Mouse (Mus musculus): ENCODE results near the gene Mrgprg. TPM values are rescaled to one million over a fixed set of nuclear protein-coding genes. Genes with fewer than 3 reads are reported as not detected.

The Mrgprg gene
- total RNA-seq, 1 experiment: not detected

DNA sequence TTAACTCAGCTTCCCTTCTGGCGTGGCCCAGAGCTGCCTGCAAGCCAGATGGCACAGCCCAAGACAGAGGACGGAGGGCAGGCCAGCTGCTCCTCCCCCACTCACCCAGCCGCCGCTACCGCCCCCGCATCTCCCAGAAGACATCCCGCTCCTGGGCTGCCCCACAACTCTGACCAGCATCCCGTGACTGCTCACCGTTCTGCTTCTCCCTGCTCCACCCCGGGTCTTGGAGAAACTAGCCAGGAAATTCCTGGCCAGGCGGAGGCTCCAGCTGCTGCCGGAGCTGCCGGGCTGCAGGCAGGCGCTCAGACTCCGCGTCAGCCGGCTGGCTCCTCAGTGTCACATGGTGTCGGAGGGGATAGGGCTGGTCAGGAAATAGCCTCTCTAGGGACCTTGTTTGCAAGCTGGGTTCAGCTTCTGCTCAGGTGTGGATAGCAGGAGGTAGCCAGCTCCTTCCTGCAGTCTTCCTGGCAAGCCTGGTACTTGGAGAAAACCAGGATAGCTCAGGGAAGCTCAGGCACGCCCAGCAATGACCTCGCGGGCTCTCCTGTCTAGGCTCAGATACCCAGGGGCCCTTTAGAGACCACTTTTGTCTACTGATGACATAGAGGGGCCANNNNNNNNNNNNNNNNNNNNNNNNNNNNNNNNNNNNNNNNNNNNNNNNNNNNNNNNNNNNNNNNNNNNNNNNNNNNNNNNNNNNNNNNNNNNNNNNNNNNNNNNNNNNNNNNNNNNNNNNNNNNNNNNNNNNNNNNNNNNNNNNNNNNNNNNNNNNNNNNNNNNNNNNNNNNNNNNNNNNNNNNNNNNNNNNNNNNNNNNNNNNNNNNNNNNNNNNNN, 17.4 kb upstream of the Mrgprg start, which contains the start of gene Mrgpre:
TSS of gene Mrgpre (minus strand) at position 505 of the 834 bp plus-strand sequence.
- Histone ChIP-seq H3K9me3 (ENCODE audit: control insufficient read depth, insufficient read depth, low read depth, low read length) (no peaks in the 10 kb centered on the region), H3K4me1 (ENCODE audit: control insufficient read depth in 2 of 2, insufficient read depth in 2 of 2, low read length in 2 of 2, poor library complexity in 1 of 2) (peaks cover 0 to 8% of the 10 kb centered on the region in 2 experiments; a peak in 2 of 4 replicates), H3K27ac (ENCODE audit: insufficient read depth, low read depth, low read length, poor library complexity, severe bottlenecking) (no peak within 1 kb of the TSS), H3K4me3 (ENCODE audit: insufficient read depth in 1 of 2, low read depth in 1 of 2, low read length in 2 of 2, poor library complexity in 1 of 2, severe bottlenecking in 1 of 2) (peak within 1 kb of the TSS; percentile 12 to 40; a peak in 3 of 4 replicates), H3K9ac (ENCODE audit: insufficient read depth, low read depth, low read length, poor library complexity, severe bottlenecking) (0 out of 2 replicates have a peak within 1 kb of the TSS, but pooled peaks have one; percentile 21), H3K36me3 (ENCODE audit: control insufficient read depth, insufficient read depth, low read length, poor library complexity, severe bottlenecking) (no peaks in the 10 kb centered on the region)
- in situ Hi-C loops (cut with MboI; ENCODE audit: low sequenced_read_pairs in 2 of 2, unreplicated experiment in 2 of 2): no loop called here
- no peak for TF ChIP-seq ZC3H11A (IDR thresholded peaks at IDR 0.05; ENCODE audit: borderline replicate concordance, low read depth, low read length)
- no peak for TF ChIP-seq ZNF384 (IDR thresholded peaks at IDR 0.05; ENCODE audit: low read depth, low read length)
- no peak for TF ChIP-seq HCFC1 (IDR thresholded peaks at IDR 0.05; ENCODE audit: borderline replicate concordance, insufficient read depth, low read length)
- no peak for TF ChIP-seq MAFK (IDR thresholded peaks at IDR 0.05; ENCODE audit: insufficient read depth, low read depth, low read length)
- TF ChIP-seq CHD2 (IDR thresholded peaks at IDR 0.05; ENCODE audit: low read depth, low read length): no peak
- peak; percentile 19 for DNase-seq (ENCODE audit: low read depth, low spot score)

DNA sequence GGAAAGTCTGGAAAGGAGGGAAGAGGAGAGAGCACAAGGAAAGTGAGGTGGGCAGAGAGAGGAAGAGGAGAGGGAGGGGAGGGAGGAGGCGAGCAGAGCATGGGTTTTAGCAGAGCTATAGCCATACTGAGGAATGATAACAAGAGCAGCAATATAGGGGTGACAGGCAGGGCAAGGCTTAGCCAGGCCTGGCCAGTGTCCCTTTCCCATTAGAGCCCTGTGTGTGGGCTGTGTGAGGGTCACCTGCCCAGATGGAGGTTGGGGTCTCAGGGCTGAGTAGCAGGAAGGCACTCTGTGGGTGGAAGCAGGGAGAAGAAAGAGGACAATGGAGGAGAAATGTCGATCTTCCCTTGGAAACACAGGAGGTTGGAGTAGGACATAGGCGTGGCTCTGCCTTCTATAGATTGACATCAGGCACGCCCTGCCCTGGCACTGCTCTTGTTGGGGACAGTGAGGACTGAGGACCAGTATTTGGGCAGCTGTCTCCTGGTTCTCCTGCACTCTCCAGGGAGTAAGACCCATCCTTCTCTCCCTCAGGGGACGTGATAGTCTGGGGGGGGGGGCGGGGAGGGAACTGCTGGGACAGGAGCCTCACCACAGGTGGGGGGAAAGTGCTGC, 16.7 kb upstream of the Mrgprg start:
- no peak for DNase-seq (ENCODE audit: low read depth, low spot score)
- peaks cover 0 to 8% of the 10 kb centered on the region in 2 experiments; a peak in 2 of 4 replicates for H3K4me1 ChIP-seq (ENCODE audit: control insufficient read depth in 2 of 2, insufficient read depth in 2 of 2, low read length in 2 of 2, poor library complexity in 1 of 2)
- H3K9ac ChIP-seq (ENCODE audit: insufficient read depth, low read depth, low read length, poor library complexity, severe bottlenecking): no peak overlapping the region
- TF ChIP-seq MAFK (IDR thresholded peaks at IDR 0.05; ENCODE audit: insufficient read depth, low read depth, low read length): no peak
- no peak for TF ChIP-seq ZNF384 (IDR thresholded peaks at IDR 0.05; ENCODE audit: low read depth, low read length)
- H3K36me3 ChIP-seq (ENCODE audit: control insufficient read depth, insufficient read depth, low read length, poor library complexity, severe bottlenecking): no peaks in the 10 kb centered on the region
- no peaks in the 10 kb centered on the region for H3K9me3 ChIP-seq (ENCODE audit: control insufficient read depth, insufficient read depth, low read depth, low read length)
- no peak overlapping the region for H3K27ac ChIP-seq (ENCODE audit: insufficient read depth, low read depth, low read length, poor library complexity, severe bottlenecking)
- peak overlapping the region; percentile 12 to 40; a peak in 3 of 4 replicates for H3K4me3 ChIP-seq (ENCODE audit: insufficient read depth in 1 of 2, low read depth in 1 of 2, low read length in 2 of 2, poor library complexity in 1 of 2, severe bottlenecking in 1 of 2)
- in situ Hi-C loops (cut with MboI; ENCODE audit: low sequenced_read_pairs in 2 of 2, unreplicated experiment in 2 of 2): no loop called here

DNA sequence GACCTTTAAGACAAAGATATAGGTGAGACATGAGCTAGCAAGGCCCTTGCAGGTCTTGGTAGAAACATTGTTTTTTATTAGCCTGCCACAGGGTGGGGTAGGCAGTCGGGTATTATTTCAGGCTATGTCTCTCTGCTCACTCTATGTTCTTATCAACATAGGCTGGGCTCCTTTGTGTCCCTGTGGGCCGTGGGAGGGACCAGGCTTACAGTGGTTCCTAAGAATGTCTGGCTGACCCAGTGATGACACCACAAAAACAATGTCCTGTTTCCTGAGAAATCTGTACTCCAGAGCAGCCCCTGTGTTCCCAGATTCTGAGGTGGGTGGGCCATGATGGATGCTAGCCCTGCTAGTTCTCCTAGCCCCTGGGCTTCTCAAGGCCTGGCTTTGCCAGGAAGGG, 10.6 kb upstream of the Mrgprg start:
- DNase-seq (ENCODE audit: low read depth, low spot score): no peak
- TF ChIP-seq CHD2 (IDR thresholded peaks at IDR 0.05; ENCODE audit: low read depth, low read length) (no peak), ZC3H11A (IDR thresholded peaks at IDR 0.05; ENCODE audit: borderline replicate concordance, low read depth, low read length) (no peak), HCFC1 (IDR thresholded peaks at IDR 0.05; ENCODE audit: borderline replicate concordance, insufficient read depth, low read length) (no peak), MAFK (IDR thresholded peaks at IDR 0.05; ENCODE audit: insufficient read depth, low read depth, low read length) (no peak), ZNF384 (IDR thresholded peaks at IDR 0.05; ENCODE audit: low read depth, low read length) (no peak)
- H3K27ac ChIP-seq (ENCODE audit: insufficient read depth, low read depth, low read length, poor library complexity, severe bottlenecking): no peak overlapping the region
- H3K9me3 ChIP-seq (ENCODE audit: control insufficient read depth, insufficient read depth, low read depth, low read length): no peaks in the 10 kb centered on the region
- in situ Hi-C loops (cut with MboI; ENCODE audit: low sequenced_read_pairs in 2 of 2, unreplicated experiment in 2 of 2): no loop called here
- H3K4me3 ChIP-seq (ENCODE audit: insufficient read depth in 1 of 2, low read depth in 1 of 2, low read length in 2 of 2, poor library complexity in 1 of 2, severe bottlenecking in 1 of 2): no peak overlapping the region
- no peaks in the 10 kb centered on the region for H3K36me3 ChIP-seq (ENCODE audit: control insufficient read depth, insufficient read depth, low read length, poor library complexity, severe bottlenecking)
- H3K9ac ChIP-seq (ENCODE audit: insufficient read depth, low read depth, low read length, poor library complexity, severe bottlenecking): no peak overlapping the region
- peaks cover 0 to 7% of the 10 kb centered on the region in 2 experiments; a peak in 2 of 4 replicates for H3K4me1 ChIP-seq (ENCODE audit: control insufficient read depth in 2 of 2, insufficient read depth in 2 of 2, low read length in 2 of 2, poor library complexity in 1 of 2)

DNA sequence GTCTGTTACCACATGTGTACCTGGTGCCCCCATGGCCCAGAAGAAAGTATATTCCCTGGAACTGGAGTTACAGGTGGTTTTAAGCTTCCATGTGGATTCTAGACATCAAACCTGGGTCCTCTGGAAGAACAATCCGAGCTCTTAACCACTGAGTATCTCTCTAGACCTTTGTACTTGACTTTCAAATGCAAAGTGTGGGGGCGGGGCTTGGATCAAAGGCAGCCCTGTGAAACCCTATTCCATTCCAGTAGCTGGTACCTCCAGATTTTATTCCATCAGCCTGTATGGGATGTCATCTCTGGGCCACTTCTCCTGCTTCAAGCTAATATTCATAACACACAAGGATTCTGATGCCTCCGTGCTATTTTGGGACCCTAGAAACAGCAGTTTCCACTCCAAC, 9.3 kb upstream of the Mrgprg start:
- no peaks in the 10 kb centered on the region for H3K9me3 ChIP-seq (ENCODE audit: control insufficient read depth, insufficient read depth, low read depth, low read length)

More for the DNA sequence above, 9.3 kb upstream of the Mrgprg start:
- in situ Hi-C loops (cut with MboI; ENCODE audit: low sequenced_read_pairs in 2 of 2, unreplicated experiment in 2 of 2): no loop called here
- Histone ChIP-seq H3K4me1 (ENCODE audit: control insufficient read depth in 2 of 2, insufficient read depth in 2 of 2, low read length in 2 of 2, poor library complexity in 1 of 2) (peaks cover 0 to 7% of the 10 kb centered on the region in 2 experiments; a peak in 2 of 4 replicates), H3K36me3 (ENCODE audit: control insufficient read depth, insufficient read depth, low read length, poor library complexity, severe bottlenecking) (no peaks in the 10 kb centered on the region), H3K9ac (ENCODE audit: insufficient read depth, low read depth, low read length, poor library complexity, severe bottlenecking) (no peak overlapping the region), H3K4me3 (ENCODE audit: insufficient read depth in 1 of 2, low read depth in 1 of 2, low read length in 2 of 2, poor library complexity in 1 of 2, severe bottlenecking in 1 of 2) (no peak overlapping the region), H3K27ac (ENCODE audit: insufficient read depth, low read depth, low read length, poor library complexity, severe bottlenecking) (no peak overlapping the region)
- peak; percentile 68 for DNase-seq (ENCODE audit: low read depth, low spot score)
- TF ChIP-seq ZC3H11A (IDR thresholded peaks at IDR 0.05; ENCODE audit: borderline replicate concordance, low read depth, low read length) (no peak), ZNF384 (IDR thresholded peaks at IDR 0.05; ENCODE audit: low read depth, low read length) (no peak), MAFK (IDR thresholded peaks at IDR 0.05; ENCODE audit: insufficient read depth, low read depth, low read length) (no peak), HCFC1 (IDR thresholded peaks at IDR 0.05; ENCODE audit: borderline replicate concordance, insufficient read depth, low read length) (no peak), CHD2 (IDR thresholded peaks at IDR 0.05; ENCODE audit: low read depth, low read length) (no peak)
